Mouse (Mus musculus) kidney, adult 2 months (tissue): ENCODE measurements around the gene Lgmn.

Experiments used
- CTCF ChIP-seq: fragments of 200-500 bp; conservative IDR thresholded peaks from 2 replicates; pipeline ENCODE4 v1.5.1; 2011; ENCODE audit warnings: low read depth, mild to moderate bottlenecking, control low read depth, low read length, moderate library complexity, mixed read lengths; ENCODE audit not compliant: insufficient read depth, insufficient read length
- POLR2A ChIP-seq: fragments of 200-500 bp; IDR thresholded peaks from one replicate; pipeline ENCODE4 v1.6.1; 2011; ENCODE audit warnings: low read depth, low read length, control low read depth

- no peak for TF ChIP-seq POLR2A
- TF ChIP-seq CTCF: no peak
Observed at GRCm38 (mm10) chr12:102456467-102457193, 17.0 kb upstream of the Lgmn start.
